Mouse (Mus musculus) hindbrain, embryonic 15.5 days (tissue): ENCODE results near the gene Cdc25a. TPM values are rescaled to one million over a fixed set of nuclear protein-coding genes. Genes with fewer than 3 reads are reported as not detected.

ENCODE experiments used
- microRNA-seq: library from miRNA; unstranded; fragments of <30 nt; microRNA quantifications from one replicate; pipeline ENCODE4, GENCODE M21; 2016
- polyA plus RNA-seq: library from polyadenylated mRNA; unstranded; fragments of >200 nt; fragmentation: Nextera tagmentation; extraction: Ambion mirVana; gene quantifications from 2 replicates; pipeline ENCODE4 v1.2.1, GENCODE M21; 2015

Gene Cdc25a
- polyA plus RNA-seq, 1 experiment from 2014 or later, result 12.9 TPM

Small RNA genes lying within 50 kb of the gene (microRNA-seq; reads per million reads assigned to microRNA genes)
- gene Mir7089, result 0.87 reads per million

Other genes starting within 250 kb of the Cdc25a start
- gene Fbxw24, start 249.5 kb upstream of the Cdc25a start, polyA plus RNA-seq, result 0.14 TPM in 1 of 2 replicates, not detected in the other
- not detected in 2 replicates for gene Fbxw25, start 210.9 kb upstream of the Cdc25a start, polyA plus RNA-seq
- 0.17 TPM in 1 of 2 replicates, not detected in the other for gene Fbxw18, start 172.9 kb upstream of the Cdc25a start, polyA plus RNA-seq
- gene Fbxw26, start 129.5 kb upstream of the Cdc25a start, polyA plus RNA-seq, result not detected in 2 replicates
- gene Fbxw27, start 84.9 kb upstream of the Cdc25a start, polyA plus RNA-seq, result 0.41 TPM in 1 of 2 replicates, not detected in the other
- 0.21 TPM in 1 of 2 replicates, not detected in the other for gene Spink8, start 63.3 kb upstream of the Cdc25a start, polyA plus RNA-seq
- 70.6 and 72.9 TPM in 2 replicates for gene Nme6, start 42.8 kb upstream of the Cdc25a start, polyA plus RNA-seq
- gene Camp, start 26.0 kb upstream of the Cdc25a start, polyA plus RNA-seq, result 0.51 and 0.75 TPM in 2 replicates
- 181 and 201 TPM in 2 replicates for gene Map4, start 55.9 kb downstream of the Cdc25a start, polyA plus RNA-seq
- 92.4 and 95.1 TPM in 2 replicates for gene Smarcc1, start 242.1 kb downstream of the Cdc25a start, polyA plus RNA-seq
- 168 and 179 TPM in 2 replicates for gene Dhx30, start 242.3 kb downstream of the Cdc25a start, polyA plus RNA-seq